Mouse (Mus musculus) CH12F3 (cell line): Measurements from ENCODE around the gene Ppp1r12c.
"Not testable (repeated sequence)": the region's sequence is repeated elsewhere in the genome, so short reads cannot be mapped to it uniquely, and the experiment has no call there.

Experiments used
- in situ Hi-C: fragments of 300-500 bp; cut with MboI; formaldehyde crosslinking; loops from 2 replicates; pipeline ENCODE4 v1.14.3; 2020; ENCODE audit warnings: low sequenced_read_pairs

Gene Ppp1r12c

DNA sequence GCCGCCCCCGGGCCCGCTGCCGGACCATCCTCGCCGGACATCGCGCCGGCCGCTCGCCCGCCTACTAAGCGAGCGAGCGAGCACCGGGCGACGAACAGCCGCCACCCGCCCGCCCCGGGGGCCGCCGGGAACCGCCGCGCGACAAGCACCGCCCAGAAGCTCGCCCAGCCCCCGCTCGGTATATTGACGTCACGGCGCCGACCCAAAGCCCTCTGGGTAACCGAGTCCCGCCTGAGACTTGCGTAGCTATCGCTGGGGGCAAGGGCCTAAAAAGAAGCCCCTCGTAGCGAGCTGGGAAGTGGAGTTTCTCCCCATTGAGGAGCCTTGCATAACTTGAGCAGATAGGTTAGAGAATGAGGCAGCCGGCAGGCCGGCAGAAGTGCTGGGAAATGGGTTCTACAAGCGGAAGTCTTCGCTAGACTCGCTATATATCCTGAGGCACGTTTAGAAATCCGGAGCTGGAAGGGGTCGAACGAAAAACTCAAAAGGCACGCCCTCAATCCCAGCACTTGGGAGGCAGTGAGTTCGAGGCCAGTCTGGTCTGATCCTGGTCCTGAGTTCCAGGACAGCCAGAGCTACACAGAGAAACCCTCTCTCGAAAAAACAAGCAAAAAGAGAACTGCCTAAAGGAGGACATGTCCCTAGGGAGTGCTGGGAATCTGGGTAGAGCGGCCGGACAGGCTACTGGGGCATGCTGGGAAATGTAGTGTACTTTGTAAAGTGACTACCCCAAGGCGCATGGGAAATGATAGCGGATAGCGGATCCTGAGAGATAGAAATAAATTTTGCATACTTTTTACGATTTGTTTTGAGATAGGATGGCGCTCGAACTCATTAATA, at the start of gene Ppp1r12c:
Gene Ppp1r12c, minus strand, starts transcription at position 123 of the 840 bp plus-strand sequence.
- in situ Hi-C loops: no loop called here

- in situ Hi-C loops: no loop called here
Measured at GRCm38 (mm10) chr7:4547221-4547641, 45.8 kb upstream of the Ppp1r12c start, which contains the start of gene Syt5. Syt5 (minus strand) TSS chr7:4547541.

DNA sequence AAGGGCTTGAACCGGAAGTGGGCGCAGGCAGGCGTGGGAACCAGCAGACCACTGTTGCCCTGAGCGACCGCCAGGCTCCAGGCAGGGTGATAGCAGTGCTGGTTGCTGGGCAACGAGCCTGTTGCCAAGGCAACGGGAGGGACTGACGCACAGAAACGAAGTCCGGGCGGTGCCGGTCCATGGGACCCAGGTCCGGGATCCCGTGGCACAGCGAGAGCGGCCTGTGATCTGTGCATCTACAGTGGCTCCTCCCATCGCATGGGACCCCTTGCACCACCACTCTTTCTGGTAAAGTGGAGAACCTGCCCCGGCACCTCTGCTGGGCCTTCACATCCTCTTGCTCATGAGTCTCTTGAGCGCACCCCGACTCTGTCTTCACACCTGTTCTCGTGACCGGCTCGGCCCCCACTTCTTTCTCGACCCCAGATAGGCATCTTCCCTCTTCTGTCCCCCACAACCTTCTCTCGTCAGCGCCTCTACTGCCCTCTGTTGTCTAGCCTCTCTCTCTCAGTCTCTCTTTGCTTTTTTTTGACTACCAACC, 45.2 kb upstream of the Ppp1r12c start:
- in situ Hi-C loops: no loop called here

DNA sequence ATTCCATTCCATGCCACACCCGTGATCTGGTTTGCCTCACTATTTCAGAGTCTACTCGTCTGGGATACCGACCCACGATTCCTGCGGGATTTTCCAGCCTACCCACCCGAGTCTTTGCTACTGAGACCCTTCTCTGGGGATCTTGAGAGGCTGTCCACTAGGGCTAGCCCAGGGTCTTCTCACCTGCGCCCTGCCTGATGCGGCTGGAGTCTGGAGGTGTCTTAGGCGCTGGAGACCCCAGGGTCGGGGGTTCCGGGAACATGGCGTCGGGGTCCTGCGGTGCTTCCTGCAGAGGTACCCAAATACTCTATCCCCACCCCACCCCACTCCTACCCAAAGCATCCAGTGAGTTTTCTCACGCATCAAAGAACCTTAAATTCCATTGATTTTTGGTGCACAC, 44.6 kb upstream of the Ppp1r12c start:
- in situ Hi-C loops: no loop called here

DNA sequence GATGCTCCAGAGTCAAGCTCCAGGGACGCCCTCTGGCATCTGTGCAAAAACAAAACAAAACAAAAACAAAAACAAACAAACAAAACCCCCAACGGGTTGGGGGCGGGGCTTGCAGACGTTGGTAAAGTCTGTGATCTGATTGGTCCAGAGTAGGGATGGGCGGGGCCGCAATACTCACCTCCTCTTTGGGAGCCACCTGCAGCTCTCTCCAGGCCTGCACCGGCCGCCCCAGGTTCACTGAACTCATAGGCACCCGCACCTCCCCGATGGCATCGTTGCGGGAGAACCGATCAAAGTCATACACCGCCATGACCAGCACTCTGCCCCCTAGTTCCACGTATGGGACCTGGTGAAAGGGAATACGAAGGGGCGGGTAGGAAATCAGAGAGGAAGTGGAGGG, 40.5 kb upstream of the Ppp1r12c start:
- in situ Hi-C loops: no loop called here

GRCm38 (mm10) chr7:4541344-4541743, 39.9 kb upstream of the Ppp1r12c start:
- in situ Hi-C loops: no loop called here

DNA sequence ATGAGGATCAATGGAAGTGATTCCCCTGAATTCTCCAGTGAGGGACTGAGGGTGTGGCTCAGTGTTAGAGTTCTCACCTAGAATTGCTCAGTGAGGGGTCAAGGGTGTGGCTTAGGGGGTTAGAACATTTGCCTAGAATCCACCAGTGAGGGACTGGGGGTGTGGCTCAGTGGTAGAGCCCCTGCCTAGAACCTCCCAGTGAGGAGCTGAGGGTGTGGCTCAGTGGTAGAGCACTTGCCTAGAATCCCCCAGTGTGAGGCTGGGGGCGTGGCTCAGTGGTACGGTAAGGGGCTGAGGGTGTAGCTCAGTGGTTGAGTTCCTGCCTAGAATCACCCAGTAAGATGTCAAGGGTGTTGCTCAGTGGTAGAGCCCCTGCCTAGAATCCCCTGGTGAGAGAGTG, 37.5 kb upstream of the Ppp1r12c start:
- in situ Hi-C loops: no loop called here

DNA sequence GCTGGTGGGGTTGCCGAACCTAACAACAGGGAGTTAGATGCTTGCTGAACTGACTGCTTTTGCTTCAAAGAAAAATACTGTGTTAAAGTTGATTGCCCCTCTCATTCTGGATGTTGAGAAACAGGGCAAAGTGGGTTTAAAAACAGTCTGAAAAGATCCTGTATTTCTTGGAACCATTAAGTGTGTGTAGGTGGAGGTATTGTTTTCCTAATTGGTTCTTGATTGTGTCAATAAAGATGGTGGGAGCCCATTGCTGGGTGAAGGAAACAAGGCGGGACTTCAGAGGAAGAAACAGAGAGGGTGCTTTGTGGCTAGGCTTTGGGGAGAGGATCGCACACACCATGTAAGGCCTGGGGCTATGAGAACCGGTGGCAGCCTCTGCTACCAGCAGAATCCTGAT, 35.7 kb upstream of the Ppp1r12c start:
- in situ Hi-C loops: no loop called here

DNA sequence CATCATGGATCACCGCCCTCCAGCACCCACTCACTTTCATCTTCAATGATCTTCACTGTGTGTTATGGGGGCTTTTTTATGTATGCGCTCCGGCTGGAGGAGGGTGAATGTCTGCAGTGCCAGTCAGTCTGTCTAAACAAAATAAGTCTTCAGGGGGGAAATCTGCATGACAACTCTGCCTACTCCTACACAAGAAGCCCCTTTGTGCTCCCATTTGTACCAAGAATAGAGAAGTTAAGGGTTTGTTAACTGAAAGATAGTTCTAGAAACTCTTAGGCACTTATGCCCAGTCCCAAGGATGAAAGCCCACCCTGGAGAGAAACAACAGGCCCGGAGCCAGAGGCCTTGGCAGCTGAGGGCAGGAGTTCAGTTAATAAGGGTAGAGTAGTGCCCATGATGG, 34.9 kb upstream of the Ppp1r12c start:
- in situ Hi-C loops: no loop called here

GRCm38 (mm10) chr7:4532005-4532729, 30.7 kb upstream of the Ppp1r12c start, which contains the start of gene Dnaaf3:
Dnaaf3 (minus strand) TSS chr7:4532453.
- in situ Hi-C loops: no loop called here

- in situ Hi-C loops: not testable (repeated sequence)
Measured at GRCm38 (mm10) chr7:4530166-4530565, 28.7 kb upstream of the Ppp1r12c start.

GRCm38 (mm10) chr7:4527302-4527689, 25.8 kb upstream of the Ppp1r12c start:
- in situ Hi-C loops: no loop called here

DNA sequence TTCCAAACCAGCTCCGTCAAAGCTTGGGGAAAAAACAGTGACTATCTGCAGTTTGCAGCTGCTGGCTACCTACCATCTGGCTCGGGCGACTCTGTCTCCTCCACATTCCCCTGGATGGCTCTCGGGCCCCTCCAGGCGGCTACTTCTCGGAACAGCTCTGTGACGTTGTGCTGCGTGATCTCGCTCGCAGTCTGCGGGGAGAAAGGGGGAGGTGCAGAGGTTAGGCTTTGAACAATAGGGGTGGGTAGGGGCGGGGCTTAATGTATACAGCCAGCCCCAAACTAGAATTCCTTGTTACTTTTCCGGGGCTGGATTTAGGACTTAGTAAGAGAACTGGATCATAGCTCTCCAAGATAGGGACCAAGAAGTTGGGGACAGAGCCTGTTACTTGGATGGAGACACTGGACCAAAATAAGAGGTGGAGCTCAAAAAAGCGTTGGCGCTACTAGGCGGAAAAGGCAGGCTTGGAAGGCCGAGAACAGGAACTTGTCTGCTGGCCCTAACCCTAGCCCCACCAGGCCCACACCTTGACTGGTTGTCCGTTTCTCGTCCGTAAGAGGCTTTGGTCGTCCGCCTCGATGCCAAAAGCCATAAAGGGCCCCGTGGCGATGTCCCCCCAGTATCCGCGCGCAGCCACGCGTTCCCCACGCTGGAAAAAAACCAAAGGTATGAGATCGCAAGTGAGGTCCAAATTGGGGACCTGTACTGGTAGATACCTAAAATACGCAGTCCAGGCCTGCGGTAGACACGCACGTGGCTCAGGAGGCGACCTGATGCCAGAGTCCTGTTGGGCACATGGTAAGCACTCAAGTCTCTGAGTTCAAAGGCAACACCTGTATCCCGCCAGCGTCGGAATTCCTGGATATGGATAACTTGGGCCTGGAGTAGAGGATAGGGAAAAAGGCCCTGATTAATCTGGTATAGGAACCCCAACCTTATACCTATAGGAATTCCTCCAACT, 25.1 kb upstream of the Ppp1r12c start:
- in situ Hi-C loops: no loop called here

- in situ Hi-C loops: not testable (repeated sequence)
Measured at GRCm38 (mm10) chr7:4524212-4524922, 22.9 kb upstream of the Ppp1r12c start, which contains the start of gene Tnni3. Tnni3 (minus strand) TSS chr7:4524229.

GRCm38 (mm10) chr7:4523205-4524130, 22.0 kb upstream of the Ppp1r12c start:
- in situ Hi-C loops: no loop called here

DNA sequence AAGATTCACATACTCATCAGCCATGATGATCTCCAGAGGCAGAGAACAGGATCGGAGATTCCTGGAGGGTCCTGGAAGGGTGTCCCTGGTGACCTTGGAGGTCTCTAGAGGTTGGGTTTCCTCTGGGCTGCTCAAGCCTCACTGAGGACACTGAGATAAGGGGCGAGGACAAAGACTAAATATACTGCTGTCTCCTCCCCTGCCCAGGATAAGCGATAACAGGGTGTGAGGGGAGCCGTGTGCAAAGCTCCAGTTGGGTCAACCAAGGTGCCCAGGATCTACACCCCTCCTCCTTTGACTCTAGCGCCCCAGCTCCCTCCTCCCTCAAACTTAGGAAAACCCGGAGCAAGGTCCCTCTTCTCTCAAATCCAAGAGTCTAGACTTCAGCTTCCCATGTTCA, 20.8 kb upstream of the Ppp1r12c start:
- in situ Hi-C loops: no loop called here

DNA sequence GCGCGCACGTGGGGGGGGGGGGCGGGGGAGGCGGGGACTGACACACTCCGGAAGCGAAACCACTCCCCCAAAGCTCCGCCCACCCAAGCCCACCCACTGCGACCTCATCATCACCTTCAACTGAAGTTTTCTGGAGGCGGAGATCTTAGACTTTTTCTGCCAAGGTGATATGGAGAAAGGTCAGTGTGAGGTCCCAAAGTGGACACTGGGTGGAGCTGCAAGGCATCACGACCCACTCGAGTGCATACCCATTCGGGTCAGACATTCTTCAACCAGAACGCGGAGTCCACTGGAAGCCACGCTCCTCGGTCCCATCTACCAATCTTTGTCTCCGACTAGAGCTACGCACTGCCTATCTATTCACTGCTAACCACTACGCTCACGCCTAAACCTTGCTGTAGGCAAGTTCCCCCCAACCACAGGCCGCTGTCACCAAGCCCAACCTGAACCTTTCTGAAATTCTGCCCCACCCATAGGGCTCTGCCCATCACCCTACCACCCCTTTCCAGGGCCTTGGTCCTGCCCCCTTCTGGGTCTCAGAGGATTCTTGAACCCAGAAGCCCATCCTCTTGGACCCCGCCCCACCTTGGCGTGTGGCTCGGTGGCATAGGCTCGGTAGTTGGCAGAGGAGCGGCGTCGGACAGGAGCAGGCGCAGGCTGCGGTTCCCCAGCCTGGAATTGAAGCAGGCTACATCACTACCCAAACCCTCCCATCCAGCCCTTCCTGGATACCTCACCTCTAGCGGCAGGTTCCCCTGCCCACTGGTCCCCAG, 19.9 kb upstream of the Ppp1r12c start:
- in situ Hi-C loops: no loop called here

DNA sequence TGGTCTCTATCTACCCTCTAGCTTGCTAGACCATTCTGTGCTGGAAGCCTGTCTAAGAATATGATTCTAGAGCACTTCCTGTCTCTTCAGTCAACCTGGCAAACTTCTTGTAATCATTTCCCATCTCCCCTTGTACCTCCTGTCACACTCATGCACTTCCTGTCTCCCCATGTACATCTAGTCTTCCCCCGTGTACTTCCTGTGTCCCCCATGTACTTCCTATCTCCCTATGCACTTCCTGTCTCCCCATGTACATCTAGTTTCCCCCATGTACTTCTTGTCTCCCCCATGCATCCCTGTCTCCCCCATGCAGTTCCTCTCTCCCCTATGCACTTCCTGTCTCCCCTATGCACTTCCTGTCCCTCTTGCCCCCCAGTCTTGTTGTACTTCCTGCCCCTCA, 17.0 kb upstream of the Ppp1r12c start:
- in situ Hi-C loops: no loop called here
